Mouse (Mus musculus) embryonic facial prominence, embryonic 13.5 days (tissue): ENCODE measurements around the gene Rnf225. TPM values are rescaled to one million over a fixed set of nuclear protein-coding genes. Genes with fewer than 3 reads are reported as not detected.

ENCODE experiments used
- ATAC-seq: fragments of 200-750 bp; cut with Nextera tagmentation; 2 replicates; pipeline ENCODE4 v1.8.0; 2017; ENCODE audit warnings: low read depth; ENCODE audit not compliant: insufficient number of reproducible peaks, insufficient read depth, low FRiP score, low TSS enrichment
- H3K27ac ChIP-seq: fragments of 300-500 bp; sonication (generic); 2 replicates; pipeline ENCODE4 v1.5.1; 2015; ENCODE audit warnings: moderate library complexity, mild to moderate bottlenecking, inconsistent platforms
- H3K27me3 ChIP-seq: fragments of 300-500 bp; sonication (generic); 2 replicates; pipeline ENCODE4 v1.6.1; 2015; ENCODE audit warnings: mild to moderate bottlenecking, inconsistent platforms
- H3K36me3 ChIP-seq: fragments of 300-500 bp; sonication (generic); 2 replicates; pipeline ENCODE4 v1.6.1; 2015; ENCODE audit warnings: mild to moderate bottlenecking, inconsistent platforms
- H3K4me1 ChIP-seq: fragments of 300-500 bp; sonication (generic); 2 replicates; pipeline ENCODE4 v1.6.1; 2015; ENCODE audit warnings: inconsistent platforms
- H3K4me2 ChIP-seq: fragments of 300-500 bp; sonication (generic); 2 replicates; pipeline ENCODE4 v1.6.1; 2015; ENCODE audit warnings: moderate library complexity, mild to moderate bottlenecking, inconsistent platforms
- H3K4me3 ChIP-seq: fragments of 300-500 bp; sonication (generic); 2 replicates; pipeline ENCODE4 v1.5.1; 2015; ENCODE audit warnings: mild to moderate bottlenecking, inconsistent platforms
- H3K9ac ChIP-seq: fragments of 300-500 bp; sonication (generic); 2 replicates; pipeline ENCODE4 v1.6.1; 2015; ENCODE audit warnings: mild to moderate bottlenecking, inconsistent platforms
- H3K9me3 ChIP-seq: fragments of 300-500 bp; sonication (generic); 2 replicates; pipeline ENCODE4 v1.6.1; 2016; ENCODE audit warnings: inconsistent platforms
- WGBS: fragments of 180-500 bp; shearing (Covaris S2); methylation state at CpG from one replicate; pipeline ENCODE4 v1.1.7; 2015; ENCODE audit warnings: mixed read lengths; 5-methylcytosine and 5-hydroxymethylcytosine counted together
- polyA plus RNA-seq: library from polyadenylated mRNA; unstranded; fragments of >200 nt; fragmentation: Nextera tagmentation; extraction: Ambion mirVana; gene quantifications from 2 replicates; pipeline ENCODE4 v1.2.1, GENCODE M21; 2015

The Rnf225 gene
- polyA plus RNA-seq, 1 experiment from 2014 or later, result 0.66 TPM

DNA sequence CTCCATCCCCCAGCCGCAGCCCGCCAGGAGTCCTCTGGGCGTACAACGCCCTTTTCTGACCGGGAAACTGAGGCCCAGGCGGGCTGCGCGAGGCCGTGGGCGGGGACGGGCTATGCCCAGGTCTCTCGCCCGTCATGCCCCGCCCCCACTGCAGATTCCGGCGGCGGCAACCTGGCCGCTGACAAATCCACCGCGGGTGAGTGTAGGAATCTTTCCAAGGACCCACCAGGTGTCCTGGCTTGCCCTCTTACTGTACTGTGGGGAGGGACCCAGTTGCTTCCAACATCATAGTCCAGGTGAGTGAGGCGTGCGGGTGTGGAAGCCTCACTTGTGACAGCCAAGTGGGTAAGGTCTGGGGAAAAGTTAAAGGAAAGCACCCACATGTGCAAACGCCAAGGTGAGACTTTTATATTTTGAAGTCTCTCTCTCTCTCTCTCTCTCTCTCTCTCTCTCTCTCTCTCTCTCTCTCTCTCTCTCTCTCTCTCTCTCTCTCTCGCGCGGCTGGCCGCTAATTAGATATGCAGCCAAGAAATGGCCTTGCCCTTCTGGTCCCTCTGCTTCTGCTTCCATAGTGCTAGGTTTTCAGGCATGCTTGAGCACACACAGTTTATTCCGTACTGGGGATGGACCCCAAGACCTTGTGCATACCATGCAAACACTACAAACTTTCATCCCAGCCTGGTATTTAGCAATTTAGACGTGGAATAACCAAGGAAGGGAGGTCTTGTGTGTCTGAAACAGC is 39.1 kb downstream of the Rnf225 start:
- Histone ChIP-seq H3K36me3 (peaks cover 28% of the 10 kb centered on the region), H3K9ac (peak overlapping the region; percentile 87), H3K27me3 (no peaks in the 10 kb centered on the region), H3K27ac (peak overlapping the region; percentile 89), H3K4me2 (peak overlapping the region; percentile 86), H3K4me1 (peaks cover 16% of the 10 kb centered on the region), H3K9me3 (no peaks in the 10 kb centered on the region), H3K4me3 (peak overlapping the region; percentile 79)
- ATAC-seq, result peak; percentile 34; the same call in 1 of the 2 replicates
- under 1% methylated on average over 29 of the region's 29 CpGs for WGBS

DNA sequence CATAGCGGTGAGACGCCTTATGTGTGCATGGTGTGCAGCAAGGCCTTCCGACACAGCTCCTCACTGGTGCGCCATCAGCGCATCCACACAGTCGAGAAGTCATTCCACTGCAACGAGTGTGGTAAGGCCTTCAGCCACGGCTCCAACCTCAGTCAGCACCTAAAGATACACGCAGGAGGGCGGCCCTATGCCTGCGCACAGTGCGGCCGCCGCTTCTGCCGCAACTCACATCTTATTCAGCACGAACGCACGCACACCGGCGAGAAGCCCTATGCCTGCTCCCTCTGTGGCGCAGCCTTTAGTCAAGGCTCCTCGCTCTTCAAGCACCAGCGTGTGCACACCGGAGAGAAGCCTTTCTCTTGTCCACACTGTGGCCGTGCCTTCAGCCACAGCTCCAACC is 43.7 kb downstream of the Rnf225 start:
- H3K9ac ChIP-seq, result no peak overlapping the region

DNA sequence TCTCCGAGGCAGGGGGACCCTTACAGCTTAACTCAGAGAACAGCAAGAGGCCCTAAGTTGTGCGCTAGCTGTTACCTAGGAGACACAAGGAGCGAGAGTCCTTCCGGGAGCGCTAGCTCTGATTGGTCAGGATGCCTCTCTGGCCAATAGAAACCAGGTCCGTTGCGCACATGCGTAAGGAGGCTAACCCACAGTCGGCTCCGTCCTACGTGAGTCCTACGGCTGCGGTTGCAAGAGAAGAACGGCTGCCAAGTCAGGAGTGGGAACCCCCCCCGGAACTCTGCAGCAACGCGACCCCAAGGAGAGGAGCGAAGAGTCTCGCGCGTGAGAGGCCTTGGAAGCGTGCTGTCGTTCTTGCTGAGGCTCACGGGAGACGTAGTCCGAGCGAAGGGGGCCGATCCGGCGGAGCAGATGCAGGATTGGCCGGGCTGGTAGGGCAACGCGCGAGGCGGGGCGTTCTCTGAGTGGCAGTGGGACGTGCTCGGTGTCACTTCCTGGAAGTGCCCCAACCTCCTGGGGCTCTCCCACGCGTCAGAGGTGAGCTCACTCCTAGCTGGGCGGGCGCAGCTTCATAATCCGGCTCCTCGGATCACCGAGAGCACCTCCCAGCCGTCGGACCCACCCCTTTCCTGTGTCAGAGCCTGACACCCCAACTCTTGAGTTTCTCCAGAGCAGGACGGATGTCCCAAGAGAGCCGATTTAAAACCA is 50.6 kb downstream of the Rnf225 start, which contains the start of gene Zfp446:
Gene Zfp446 (plus strand): TSS at position 167 of the 708 bp plus-strand sequence.
- H3K36me3 ChIP-seq, result peaks cover 16% of the 10 kb centered on the region
- peak within 1 kb of the TSS; percentile 78 for H3K4me2 ChIP-seq
- ATAC-seq, result peak; percentile 98
- WGBS, result under 1% methylated on average over 49 of the region's 49 CpGs
- peaks cover 14% of the 10 kb centered on the region for H3K4me1 ChIP-seq
- H3K9me3 ChIP-seq, result no peaks in the 10 kb centered on the region
- peak within 1 kb of the TSS; percentile 76 for H3K9ac ChIP-seq
- H3K4me3 ChIP-seq, result peak within 1 kb of the TSS; percentile 63
- H3K27me3 ChIP-seq, result no peaks in the 10 kb centered on the region
- peak within 1 kb of the TSS; percentile 94 for H3K27ac ChIP-seq

More for the DNA sequence above, 43.7 kb downstream of the Rnf225 start:
- H3K27me3 ChIP-seq, result no peaks in the 10 kb centered on the region
- H3K4me2 ChIP-seq, result no peak overlapping the region
- ATAC-seq, result no peak
- WGBS, result 96% methylated on average over 25 of the region's 25 CpGs
- H3K4me3 ChIP-seq, result no peak overlapping the region
- no peak overlapping the region for H3K27ac ChIP-seq
- H3K36me3 ChIP-seq, result peaks cover 49% of the 10 kb centered on the region
- H3K9me3 ChIP-seq, result no peaks in the 10 kb centered on the region
- peaks cover 11% of the 10 kb centered on the region for H3K4me1 ChIP-seq

DNA sequence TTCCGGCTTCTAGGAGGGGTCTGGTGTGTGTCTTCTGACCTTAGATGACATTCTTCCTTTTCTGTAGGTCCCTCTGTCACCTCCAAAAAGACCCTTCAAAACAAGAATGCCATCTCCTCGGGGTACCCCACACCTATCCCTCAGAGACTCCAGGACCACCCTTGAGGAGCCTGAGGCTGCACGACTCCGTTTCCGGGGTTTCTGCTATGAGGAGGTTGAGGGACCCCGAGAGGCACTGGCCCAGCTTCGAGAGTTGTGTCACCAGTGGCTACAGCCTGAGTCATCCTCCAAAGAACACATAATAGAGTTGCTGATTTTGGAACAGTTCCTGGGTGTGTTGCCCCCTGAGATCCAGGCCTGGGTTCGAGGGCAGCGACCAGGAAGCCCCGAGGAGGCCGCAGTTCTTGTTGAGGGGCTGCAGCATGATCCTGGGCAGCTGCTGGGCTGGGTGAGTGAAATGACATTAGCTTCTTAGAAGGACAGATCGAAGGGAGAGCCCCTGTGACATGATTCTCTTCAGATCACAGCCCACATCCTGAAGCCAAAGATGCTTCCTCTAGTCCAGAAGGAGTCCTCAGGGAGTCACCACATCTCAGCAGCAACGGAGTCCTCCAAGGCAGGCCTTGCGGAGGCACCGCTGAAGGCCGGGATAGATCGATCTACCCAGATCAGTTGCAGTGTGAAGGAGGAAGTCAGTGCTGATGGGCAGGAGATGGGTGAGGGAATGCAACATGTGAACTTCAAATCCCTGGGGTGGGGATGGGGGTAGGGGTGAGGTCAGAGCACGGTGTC is 51.9 kb downstream of the Rnf225 start:
- WGBS, result 84% methylated on average over 18 of the region's 18 CpGs
- Histone ChIP-seq H3K36me3 (peaks cover 11% of the 10 kb centered on the region), H3K4me3 (peak overlapping the region; percentile 63; the same call in 1 of the 2 replicates), H3K4me2 (peak overlapping the region; percentile 78), H3K4me1 (peaks cover 14% of the 10 kb centered on the region), H3K9ac (0 out of 2 replicates have a peak overlapping the region, but pooled peaks have one; percentile 76), H3K9me3 (no peaks in the 10 kb centered on the region), H3K27me3 (no peaks in the 10 kb centered on the region), H3K27ac (peak overlapping the region; percentile 94; the same call in 1 of the 2 replicates)
- ATAC-seq, result no peak

DNA sequence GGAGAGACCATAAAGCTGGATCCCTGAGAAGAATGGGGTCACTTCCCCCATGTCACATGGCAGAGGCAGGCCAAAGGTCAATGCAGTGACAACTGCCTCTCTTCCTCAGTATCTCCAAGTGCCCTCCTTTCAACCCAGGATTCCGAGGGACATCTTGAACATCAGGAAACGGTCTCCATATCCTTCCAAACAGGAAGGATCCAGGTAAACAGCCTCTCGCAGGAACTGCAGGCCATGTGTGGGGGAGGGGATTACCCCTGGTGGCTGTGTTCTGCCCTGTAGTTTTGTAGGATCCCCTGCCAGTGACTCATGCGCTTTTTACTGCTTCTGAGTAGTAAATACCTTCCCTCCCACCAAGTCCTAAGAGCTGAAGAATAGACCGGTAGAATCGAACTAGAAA is 52.6 kb downstream of the Rnf225 start:
- Histone ChIP-seq H3K4me1 (peaks cover 14% of the 10 kb centered on the region), H3K36me3 (peaks cover 11% of the 10 kb centered on the region), H3K27ac (no peak overlapping the region), H3K9ac (no peak overlapping the region), H3K27me3 (no peaks in the 10 kb centered on the region), H3K4me3 (no peak overlapping the region), H3K4me2 (no peak overlapping the region), H3K9me3 (no peaks in the 10 kb centered on the region)
- 69% methylated on average over 6 of the region's 6 CpGs for WGBS
- ATAC-seq, result no peak

DNA sequence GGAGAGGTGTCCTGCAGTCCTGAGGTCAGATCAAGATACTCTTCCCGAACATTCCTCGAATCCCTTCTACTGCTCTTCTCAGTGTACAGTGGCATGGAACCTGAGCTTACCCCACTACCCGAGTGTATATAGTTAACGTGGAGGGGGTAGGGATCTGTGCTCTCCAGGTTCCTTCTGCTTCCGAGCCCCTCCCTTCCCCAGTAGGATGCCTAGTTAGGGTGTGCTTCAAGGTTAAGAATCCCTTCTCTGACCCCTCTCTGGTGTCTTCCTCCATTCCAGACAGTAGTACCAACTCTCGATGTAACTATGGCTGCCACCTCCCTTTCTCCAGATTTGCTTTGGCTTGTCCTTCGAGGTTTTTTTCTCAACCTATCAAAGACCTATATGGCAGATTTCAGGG is 53.1 kb downstream of the Rnf225 start:
- 91% methylated on average over 7 of the region's 7 CpGs for WGBS

More for the DNA sequence above, 53.1 kb downstream of the Rnf225 start:
- Histone ChIP-seq H3K27me3 (no peaks in the 10 kb centered on the region), H3K36me3 (peaks cover 11% of the 10 kb centered on the region), H3K9me3 (no peaks in the 10 kb centered on the region), H3K27ac (no peak overlapping the region), H3K9ac (no peak overlapping the region), H3K4me1 (peaks cover 14% of the 10 kb centered on the region), H3K4me3 (no peak overlapping the region), H3K4me2 (no peak overlapping the region)
- ATAC-seq, result no peak

Other genes with a start within 250 kb of the Rnf225 start
- gene Vmn2r55, start 242.4 kb upstream of the Rnf225 start, polyA plus RNA-seq, result not detected in 2 replicates
- gene Vmn2r56, start 192.4 kb upstream of the Rnf225 start, polyA plus RNA-seq, result not detected in 2 replicates
- gene Zscan18, start 123.8 kb upstream of the Rnf225 start, polyA plus RNA-seq, result 11.2 and 11.8 TPM in 2 replicates
- gene Zfp329, start 108.6 kb upstream of the Rnf225 start, polyA plus RNA-seq, result 21.5 and 22.8 TPM in 2 replicates
- 33.9 and 42.5 TPM in 2 replicates for gene Zfp110, start 92.7 kb upstream of the Rnf225 start, polyA plus RNA-seq
- gene Zfp128, start 46.2 kb upstream of the Rnf225 start, polyA plus RNA-seq, result 5.5 and 5.9 TPM in 2 replicates
- gene Zscan22, start 29.6 kb upstream of the Rnf225 start, polyA plus RNA-seq, result 19.4 and 20.5 TPM in 2 replicates
- gene Rps5, start 5.1 kb upstream of the Rnf225 start, polyA plus RNA-seq, result 1,116 and 1,158 TPM in 2 replicates
- 14.2 and 15.2 TPM in 2 replicates for gene Zfp324, start 38.4 kb downstream of the Rnf225 start, polyA plus RNA-seq
- gene Zfp446, start 50.4 kb downstream of the Rnf225 start, polyA plus RNA-seq, result 9.4 and 9.8 TPM in 2 replicates
- gene Slc27a5, start 70.8 kb downstream of the Rnf225 start, polyA plus RNA-seq, result 0.11 and 0.47 TPM in 2 replicates
- gene Trim28, start 71.7 kb downstream of the Rnf225 start, polyA plus RNA-seq, result 327 and 337 TPM in 2 replicates
- gene Zbtb45, start 82.6 kb downstream of the Rnf225 start, polyA plus RNA-seq, result 27.1 and 27.2 TPM in 2 replicates
- 129 and 137 TPM in 2 replicates for gene Chmp2a, start 107.4 kb downstream of the Rnf225 start, polyA plus RNA-seq
- gene Ube2m, start 110.9 kb downstream of the Rnf225 start, polyA plus RNA-seq, result 74.0 and 97.2 TPM in 2 replicates
- 4.1 and 4.4 TPM in 2 replicates for gene Mzf1, start 127.3 kb downstream of the Rnf225 start, polyA plus RNA-seq
- gene Vmn1r85, start 167.8 kb downstream of the Rnf225 start, polyA plus RNA-seq, result not detected in 2 replicates
- gene Vmn1r86, start 192.5 kb downstream of the Rnf225 start, polyA plus RNA-seq, result not detected in 2 replicates
- gene Vmn1r87, start 212.7 kb downstream of the Rnf225 start, polyA plus RNA-seq, result not detected in 2 replicates
- not detected in 2 replicates for gene Vmn1r88, start 232.2 kb downstream of the Rnf225 start, polyA plus RNA-seq